17 mouse cellular contexts compared by ENCODE assay signal in genomic region chr4:149621286-149621685, GRCm38 (mm10).
"Had no signal": no experiment of that assay in that cellular context is flagged by ENCODE, and none has a peak within 500 bp of the region (broad histone marks: within the 10 kb centered on the region; RNA-seq: fewer than 3 reads in every experiment).

No protein-coding gene starts in this region.

- H3K4me3 ChIP-seq: left cerebral cortex, adult 2 months; liver, embryonic 13.5 days; midbrain, embryonic 12.5 days; midbrain, embryonic 15.5 days; myocyte; neural tube, embryonic 13.5 days; stomach, embryonic 15.5 days had no signal

- H3K9me3 ChIP-seq: liver, embryonic 13.5 days; midbrain, embryonic 12.5 days; midbrain, embryonic 15.5 days; neural tube, embryonic 13.5 days; stomach, embryonic 15.5 days had no signal

- ATAC-seq: midbrain, embryonic 15.5 days had no signal

- H3K36me3 ChIP-seq: liver, embryonic 13.5 days had no signal

- H3K4me1 ChIP-seq: liver, embryonic 13.5 days; stomach, embryonic 15.5 days had no signal

- H3K27ac ChIP-seq: kidney, postnatal 0 days; left cerebral cortex, adult 2 months; liver, embryonic 13.5 days; midbrain, embryonic 15.5 days; neural tube, embryonic 13.5 days; stomach, embryonic 15.5 days had no signal

- H3K9ac ChIP-seq: liver, embryonic 13.5 days; midbrain, embryonic 12.5 days; midbrain, embryonic 15.5 days; neural tube, embryonic 13.5 days; stomach, embryonic 15.5 days had no signal

- H3K4me2 ChIP-seq: liver, embryonic 13.5 days; midbrain, embryonic 12.5 days; midbrain, embryonic 15.5 days; neural tube, embryonic 13.5 days; stomach, embryonic 15.5 days had no signal

- DNase-seq: kidney, postnatal 25 days; layer of hippocampus, postnatal 36 days; liver, embryonic 13.5 days; lung, adult 2 months; lung, postnatal 14 days; lung, postnatal 4 days; retina, postnatal 1 day; right cerebral cortex, postnatal 25 days; spleen, adult 18-20 months; thymus, postnatal 25 days had no signal

- H3K27me3 ChIP-seq: liver, embryonic 13.5 days; midbrain, embryonic 12.5 days; midbrain, embryonic 15.5 days; neural tube, embryonic 13.5 days; stomach, embryonic 15.5 days had no signal
